Mouse (Mus musculus) intestine, postnatal 0 days (tissue): ENCODE measurements at regions not wholly inside any gene's neighbourhood (a gene's known extent, or its start where the extent isn't known, plus 50 kb on each side); places are given as distances from the start of the nearest gene placed in this dataset.

Experiments
- ATAC-seq: fragments of 200-750 bp; cut with Nextera tagmentation; 2 replicates; pipeline ENCODE4 v1.8.0; 2017; ENCODE audit warnings: mild to moderate bottlenecking, moderate TSS enrichment, moderate library complexity
- H3K27ac ChIP-seq: fragments of 300-500 bp; sonication (generic); 2 replicates; pipeline ENCODE4 v1.5.1; 2014; ENCODE audit warnings: mild to moderate bottlenecking, low read depth, low read length, moderate library complexity
- H3K27me3 ChIP-seq: fragments of 300-500 bp; sonication (generic); replicated peaks from 2 replicates; pipeline ENCODE4 v1.6.1; 2014; ENCODE audit warnings: low read length, mixed read lengths; ENCODE audit not compliant: control insufficient read depth, insufficient read depth
- H3K36me3 ChIP-seq: fragments of 300-500 bp; sonication (generic); 2 replicates; pipeline ENCODE4 v1.6.1; 2014; ENCODE audit warnings: mild to moderate bottlenecking, moderate library complexity; ENCODE audit not compliant: control insufficient read depth, insufficient read depth
- H3K4me1 ChIP-seq: fragments of 300-500 bp; sonication (generic); replicated peaks from 2 replicates; pipeline ENCODE4 v1.6.1; 2014; ENCODE audit warnings: antibody characterized with exemption, low read length, mixed read lengths; ENCODE audit not compliant: control insufficient read depth, insufficient read depth
- H3K4me2 ChIP-seq: fragments of 300-500 bp; sonication (generic); replicated peaks from 2 replicates; pipeline ENCODE4 v1.6.1; 2014; ENCODE audit warnings: low read depth, mild to moderate bottlenecking, moderate library complexity
- H3K4me3 ChIP-seq: fragments of 300-500 bp; sonication (generic); 2 replicates; pipeline ENCODE4 v1.5.1; 2014; ENCODE audit warnings: low read depth, low read length
- H3K9ac ChIP-seq: fragments of 300-500 bp; sonication (generic); 2 replicates; pipeline ENCODE4 v1.6.1; 2014; ENCODE audit warnings: mild to moderate bottlenecking, low read depth, low read length
- H3K9me3 ChIP-seq: fragments of 300-500 bp; sonication (generic); 2 replicates; pipeline ENCODE4 v1.6.1; 2016; ENCODE audit warnings: mixed run types; ENCODE audit not compliant: control insufficient read depth
- CTCF ChIP-seq: sonication (generic); IDR thresholded peaks from 2 replicates; pipeline ENCODE4 v1.5.1; 2016; ENCODE audit warnings: low read depth, mild to moderate bottlenecking, control low read depth, antibody characterized with exemption, moderate library complexity
- WGBS: fragments of 180-500 bp; shearing (Covaris S2); extraction: QIAGEN DNeasy Blood & Tissue Kit; methylation state at CpG from one replicate; pipeline ENCODE4 v1.1.7; 2014; 5-methylcytosine and 5-hydroxymethylcytosine counted together

DNA sequence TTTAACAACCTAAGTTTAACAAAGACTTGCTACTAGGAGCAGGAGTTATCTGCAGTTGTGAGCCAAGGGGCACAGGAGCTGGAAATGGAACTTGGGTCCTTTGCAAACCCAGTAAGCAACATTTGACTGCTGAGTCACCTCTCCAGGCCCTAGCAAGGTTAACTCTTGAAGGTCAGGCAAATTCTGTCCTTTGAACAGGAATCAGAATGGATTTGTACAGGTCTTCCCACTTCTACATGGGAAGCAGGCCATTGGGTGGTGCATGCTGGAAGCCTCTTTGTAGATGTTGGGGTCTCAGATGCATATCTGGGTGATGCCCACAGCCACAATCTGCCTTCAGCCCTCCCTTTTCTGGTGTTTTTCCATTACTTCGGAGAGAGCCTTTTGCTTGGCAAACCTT is 255.3 kb downstream of the Icos start:
- Histone ChIP-seq H3K9ac (no peak overlapping the region), H3K9me3 (no peaks in the 10 kb centered on the region)
- WGBS: 65% methylated on average over 1 of the region's 1 CpGs

DNA sequence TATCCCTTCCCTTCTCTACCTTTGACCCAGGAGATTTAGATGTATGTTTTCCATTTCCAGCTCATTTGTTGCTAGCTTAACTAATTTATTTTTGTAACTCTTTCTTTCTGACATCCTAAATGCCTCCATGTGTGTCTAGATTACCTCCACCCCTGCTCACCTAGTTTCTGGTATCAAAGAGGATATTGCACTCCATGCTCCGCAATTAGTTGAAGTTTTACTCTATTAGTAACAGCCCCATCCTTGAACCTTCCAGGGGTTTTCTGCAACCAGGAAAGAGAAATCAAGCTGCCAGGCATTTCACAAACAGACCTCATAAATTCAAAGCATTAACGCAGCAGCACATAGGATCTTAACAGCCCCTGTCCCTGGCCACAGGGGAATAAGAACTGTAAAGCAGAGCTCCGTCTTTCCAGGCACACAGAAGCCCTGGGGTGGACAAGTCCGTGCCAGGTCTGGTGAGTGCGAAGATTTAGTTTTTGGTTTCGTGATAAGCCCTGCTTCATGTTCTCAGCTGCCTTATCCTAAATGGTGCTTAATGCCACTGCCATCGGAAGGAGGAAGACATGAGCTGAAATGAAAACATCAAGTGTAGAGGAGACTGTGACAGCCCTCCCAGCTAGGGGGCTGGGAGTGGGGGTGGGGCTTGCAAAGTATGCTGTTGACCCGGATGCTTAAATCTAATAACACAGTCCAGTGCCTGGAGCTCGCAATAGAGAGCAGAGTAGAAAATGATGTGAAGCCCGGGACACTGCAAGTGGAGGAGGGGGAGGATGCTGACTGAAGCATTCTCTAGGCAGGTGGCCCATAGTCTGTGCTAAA is 256.0 kb downstream of the Icos start:
- Histone ChIP-seq H3K27ac (no peak overlapping the region), H3K9ac (no peak overlapping the region), H3K4me3 (no peak overlapping the region), H3K4me2 (0 out of 2 replicates have a peak overlapping the region, but pooled peaks have one; percentile 3), H3K36me3 (no peaks in the 10 kb centered on the region), H3K27me3 (no peaks in the 10 kb centered on the region), H3K4me1 (no peaks in the 10 kb centered on the region), H3K9me3 (no peaks in the 10 kb centered on the region)
- WGBS: 28% methylated on average over 10 of the region's 10 CpGs
- no peak for ATAC-seq
- no peak for TF ChIP-seq CTCF

More for the DNA sequence above, 255.3 kb downstream of the Icos start:
- Histone ChIP-seq H3K4me2 (no peak overlapping the region), H3K36me3 (no peaks in the 10 kb centered on the region), H3K27me3 (no peaks in the 10 kb centered on the region), H3K4me1 (no peaks in the 10 kb centered on the region), H3K4me3 (no peak overlapping the region), H3K27ac (no peak overlapping the region)
- no peak for TF ChIP-seq CTCF
- no peak for ATAC-seq

DNA sequence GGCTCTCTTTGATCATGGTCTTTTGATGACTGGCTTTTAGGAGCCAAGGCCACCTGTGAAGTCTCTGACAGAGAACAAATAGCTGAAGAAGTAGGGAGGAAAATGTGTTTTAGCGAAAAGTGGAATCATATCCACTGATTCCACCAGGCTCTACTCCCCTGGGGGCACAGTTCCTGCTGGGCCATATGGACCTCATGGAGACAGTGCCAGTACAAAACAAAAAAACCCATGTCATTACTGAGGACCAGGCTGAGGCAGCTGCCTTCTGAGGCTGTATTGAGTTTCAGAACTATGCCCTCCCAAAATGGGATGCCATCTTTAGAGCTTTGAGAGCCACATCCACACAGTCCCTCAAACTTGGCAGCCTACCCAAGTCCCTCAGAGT is 256.6 kb downstream of the Icos start:
- 32% methylated on average over 1 of the region's 1 CpGs for WGBS
- H3K4me3 ChIP-seq: no peak overlapping the region
- H3K4me2 ChIP-seq: 0 out of 2 replicates have a peak overlapping the region, but pooled peaks have one; percentile 3

DNA sequence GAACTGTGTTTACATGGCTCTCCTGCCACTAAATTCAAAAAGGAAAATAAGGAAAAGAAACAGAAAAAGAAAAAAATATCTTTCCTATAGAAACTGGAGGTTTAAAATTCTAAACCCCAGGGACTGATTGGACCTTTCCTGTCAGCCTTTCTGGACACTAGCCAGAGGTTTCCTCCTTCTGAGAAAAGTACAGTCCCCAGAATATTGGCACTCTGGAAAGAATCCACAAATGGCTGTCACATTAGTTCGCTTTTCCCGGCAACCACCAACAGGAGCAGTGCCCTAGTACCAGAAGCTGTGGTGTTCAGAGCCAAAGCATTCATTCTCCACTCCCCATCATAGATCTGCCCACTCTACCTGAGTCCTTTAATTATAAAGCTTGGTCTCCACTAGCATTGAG is 258.8 kb downstream of the Icos start:
- H3K9ac ChIP-seq: no peak overlapping the region
- H3K4me1 ChIP-seq: no peaks in the 10 kb centered on the region
- no peaks in the 10 kb centered on the region for H3K27me3 ChIP-seq
- ATAC-seq: no peak
- no peak overlapping the region for H3K4me2 ChIP-seq
- no peaks in the 10 kb centered on the region for H3K36me3 ChIP-seq
- no peak for TF ChIP-seq CTCF
- H3K4me3 ChIP-seq: no peak overlapping the region
- H3K9me3 ChIP-seq: no peaks in the 10 kb centered on the region
- WGBS: 91% methylated on average over 2 of the region's 2 CpGs
- no peak overlapping the region for H3K27ac ChIP-seq

More for the DNA sequence above, 256.6 kb downstream of the Icos start:
- no peak for TF ChIP-seq CTCF
- Histone ChIP-seq H3K4me1 (no peaks in the 10 kb centered on the region), H3K36me3 (no peaks in the 10 kb centered on the region), H3K27me3 (no peaks in the 10 kb centered on the region), H3K9me3 (no peaks in the 10 kb centered on the region), H3K9ac (no peak overlapping the region), H3K27ac (no peak overlapping the region)
- no peak for ATAC-seq

DNA sequence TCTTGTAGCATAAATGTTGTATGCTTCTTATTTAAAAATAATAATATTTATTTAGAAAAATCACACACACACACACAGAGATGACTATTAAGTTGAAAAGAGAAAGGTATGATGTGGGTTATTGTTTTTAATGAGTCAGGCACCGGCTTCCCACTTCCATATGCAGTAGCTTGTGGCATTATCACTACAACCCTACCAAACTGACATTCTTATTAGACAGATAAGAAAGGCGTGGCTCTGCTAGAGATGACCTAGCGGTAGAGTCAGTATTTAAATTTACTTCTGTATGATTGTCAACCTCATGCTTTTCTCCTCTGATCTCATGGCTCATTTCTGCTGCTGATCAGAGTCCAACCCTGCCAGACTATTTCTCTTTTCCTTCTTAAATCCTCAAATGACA is 260.9 kb downstream of the Icos start:
- Histone ChIP-seq H3K4me3 (no peak overlapping the region), H3K27me3 (no peaks in the 10 kb centered on the region), H3K9me3 (no peaks in the 10 kb centered on the region), H3K36me3 (no peaks in the 10 kb centered on the region), H3K27ac (no peak overlapping the region), H3K4me1 (no peaks in the 10 kb centered on the region), H3K9ac (no peak overlapping the region), H3K4me2 (no peak overlapping the region)
- TF ChIP-seq CTCF: no peak
- WGBS: 62% methylated on average over 3 of the region's 3 CpGs
- no peak for ATAC-seq

DNA sequence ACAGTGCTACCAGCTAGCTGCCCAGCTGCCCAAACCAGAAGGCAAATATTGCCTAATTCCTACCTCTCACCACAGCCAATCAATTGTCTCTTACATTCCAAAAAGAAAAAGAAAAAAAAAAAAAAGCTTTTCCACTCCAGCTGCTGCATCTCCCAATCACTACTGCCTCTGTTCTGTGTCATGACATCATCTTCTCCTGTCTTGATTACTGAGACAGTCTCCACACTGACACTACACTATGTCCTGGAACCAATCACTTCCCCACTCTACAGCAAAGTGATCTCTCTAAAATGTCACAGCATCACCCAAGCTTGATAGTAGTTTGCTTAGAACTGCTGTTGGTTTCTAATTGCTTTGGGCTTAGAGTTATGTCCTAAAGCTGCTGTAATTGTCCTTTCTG is 279.8 kb downstream of the Icos start:
- H3K36me3 ChIP-seq: no peaks in the 10 kb centered on the region
- H3K4me2 ChIP-seq: no peak overlapping the region
- no peaks in the 10 kb centered on the region for H3K9me3 ChIP-seq
- no peak overlapping the region for H3K4me3 ChIP-seq
- H3K27me3 ChIP-seq: no peaks in the 10 kb centered on the region
- no peak for ATAC-seq
- TF ChIP-seq CTCF: no peak
- no peaks in the 10 kb centered on the region for H3K4me1 ChIP-seq
- no peak overlapping the region for H3K27ac ChIP-seq
- no peak overlapping the region for H3K9ac ChIP-seq

DNA sequence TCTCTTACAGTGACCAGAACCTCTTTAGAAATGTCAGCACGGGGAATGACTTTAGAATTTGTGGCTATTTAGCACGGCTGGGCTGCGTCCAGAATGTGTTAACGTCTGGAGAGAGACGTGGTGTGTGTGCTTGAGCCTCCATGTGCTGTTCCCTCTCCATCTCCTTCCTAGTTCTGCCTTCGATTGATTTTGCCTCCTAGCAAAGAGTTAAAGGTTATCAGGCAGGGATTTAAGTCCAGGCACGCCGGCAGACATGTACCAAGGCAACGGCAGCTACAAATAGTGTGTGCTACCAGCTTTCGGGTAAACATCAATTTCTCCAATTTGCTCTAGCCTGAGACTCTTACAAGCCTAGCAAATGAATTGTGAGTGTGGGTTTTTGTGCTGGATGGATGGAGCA is 285.7 kb downstream of the Icos start:
- ATAC-seq: no peak
- TF ChIP-seq CTCF: no peak
- H3K9ac ChIP-seq: no peak overlapping the region
- no peaks in the 10 kb centered on the region for H3K27me3 ChIP-seq
- no peaks in the 10 kb centered on the region for H3K36me3 ChIP-seq
- no peak overlapping the region; the same call in 1 of the 2 replicates for H3K4me2 ChIP-seq
- no peaks in the 10 kb centered on the region for H3K9me3 ChIP-seq
- 21% methylated on average over 10 of the region's 10 CpGs for WGBS
- no peak overlapping the region for H3K4me3 ChIP-seq
- H3K4me1 ChIP-seq: no peaks in the 10 kb centered on the region
- no peak overlapping the region; the same call in 1 of the 2 replicates for H3K27ac ChIP-seq
